Mouse (Mus musculus): ENCODE results near the gene Abcg5.

Gene Abcg5

DNA sequence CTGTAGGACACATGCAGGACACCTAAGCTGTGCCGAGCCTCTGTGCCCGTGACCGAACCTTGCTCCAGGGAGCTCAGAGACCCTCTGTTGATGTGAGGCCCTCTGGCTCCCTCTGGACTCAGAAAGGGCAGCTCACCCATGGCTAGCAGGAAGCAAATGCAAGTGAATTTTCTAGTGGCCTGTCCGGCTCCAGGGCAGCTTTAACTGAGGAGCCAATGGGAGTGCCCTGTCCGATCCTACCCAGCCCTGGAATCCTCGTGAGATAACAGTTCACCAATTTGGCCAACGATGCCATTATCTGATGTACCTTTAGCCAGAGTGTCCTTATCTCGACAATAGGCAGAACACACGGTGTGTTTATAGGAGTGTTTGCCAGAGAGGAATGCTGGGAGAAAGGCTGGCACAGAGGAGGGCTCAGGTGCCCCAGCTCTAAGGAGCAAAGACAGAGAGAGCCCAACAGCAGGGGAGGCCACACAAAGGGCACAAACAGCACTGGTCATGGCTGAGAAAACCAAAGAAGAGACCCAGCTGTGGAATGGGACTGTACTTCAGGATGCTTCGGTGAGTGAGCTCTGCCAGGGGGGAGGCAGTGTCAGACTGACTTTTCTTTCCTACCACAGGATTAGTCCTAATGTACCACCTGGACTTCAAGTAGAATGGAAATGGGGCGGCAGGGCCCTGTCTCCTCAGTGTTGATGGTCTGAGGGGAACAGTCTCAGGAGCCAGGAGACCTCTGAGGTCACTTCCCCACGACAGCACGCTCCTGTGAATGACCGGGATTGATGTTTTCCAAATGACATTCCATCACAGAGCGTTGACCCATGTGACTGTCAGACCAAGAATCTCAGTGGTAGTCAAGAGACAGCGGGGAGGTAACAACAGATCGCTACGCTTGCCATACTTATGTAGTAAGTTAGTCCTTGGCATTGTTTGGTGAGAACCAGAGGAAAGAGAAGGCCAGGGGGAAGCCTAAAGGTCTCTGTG is at the start of gene Abcg5:
Gene Abcg5, minus strand, starts transcription at position 278 of the 984 bp plus-strand sequence.
- TF ChIP-seq GATA4 (IDR thresholded peaks at IDR 0.05; ENCODE audit: insufficient replicate concordance, low read length), result peak; percentile 100

DNA sequence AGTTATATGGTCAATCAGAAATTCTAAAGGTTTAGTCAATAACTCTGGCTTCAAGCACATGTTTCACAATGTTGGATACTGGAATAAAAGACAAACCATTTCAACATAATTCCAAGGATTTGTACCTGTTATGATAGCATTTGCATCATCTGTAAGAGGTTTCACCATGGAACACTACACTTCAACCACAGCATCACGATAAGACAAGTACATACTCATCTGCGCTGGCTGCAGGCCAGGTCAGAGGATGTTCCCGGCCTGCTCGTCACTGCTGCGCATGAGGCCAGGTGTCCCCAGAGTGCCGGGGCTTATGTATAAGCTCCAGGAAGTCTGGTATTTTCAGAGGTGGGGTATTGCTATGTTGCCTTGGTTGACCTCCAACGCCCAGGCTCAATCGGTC is 49.8 kb upstream of the Abcg5 start:
- peak; percentile 83 for TF ChIP-seq GATA4 (IDR thresholded peaks at IDR 0.05; ENCODE audit: insufficient replicate concordance, low read length)

DNA sequence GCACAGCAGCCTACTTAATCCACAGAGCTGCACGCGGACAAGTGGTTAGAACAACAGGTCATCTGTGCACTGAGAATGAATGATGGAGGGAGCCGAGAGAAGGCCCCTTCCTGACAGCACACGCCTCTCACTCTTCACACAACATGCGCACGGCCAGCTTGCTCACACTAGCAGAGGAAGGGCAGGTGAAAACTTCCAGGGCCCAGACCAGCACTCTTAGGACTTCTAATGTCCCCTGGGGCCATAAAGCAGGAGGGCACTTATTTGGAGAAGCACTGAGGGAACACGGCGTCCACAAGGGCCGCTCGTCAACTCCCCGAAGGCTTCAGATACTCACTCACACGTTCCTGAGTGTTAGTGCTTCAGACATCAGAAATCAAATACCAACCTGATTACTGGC is 48.5 kb upstream of the Abcg5 start:
- TF ChIP-seq GATA4 (IDR thresholded peaks at IDR 0.05; ENCODE audit: insufficient replicate concordance, low read length), result no peak

DNA sequence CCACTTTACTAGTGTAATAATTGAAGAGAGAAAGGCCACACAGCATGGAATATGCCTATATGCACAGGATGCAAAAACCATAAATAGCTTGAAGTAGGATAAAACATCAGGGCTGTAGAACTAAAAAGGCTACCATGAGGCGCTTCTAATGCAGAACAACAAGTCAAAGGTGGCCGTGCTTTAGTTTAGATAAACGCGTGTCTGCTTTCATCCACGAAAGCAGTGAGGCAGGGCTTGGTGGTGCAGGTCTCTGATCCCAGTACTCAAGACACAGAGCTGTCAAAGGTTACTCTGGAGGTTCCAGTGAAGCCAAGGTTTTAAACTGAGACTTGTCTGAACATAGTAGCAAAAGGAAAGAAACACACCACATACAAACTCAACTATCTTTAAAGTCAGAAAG is 46.3 kb upstream of the Abcg5 start:
- no peak for TF ChIP-seq GATA4 (IDR thresholded peaks at IDR 0.05; ENCODE audit: insufficient replicate concordance, low read length)

DNA sequence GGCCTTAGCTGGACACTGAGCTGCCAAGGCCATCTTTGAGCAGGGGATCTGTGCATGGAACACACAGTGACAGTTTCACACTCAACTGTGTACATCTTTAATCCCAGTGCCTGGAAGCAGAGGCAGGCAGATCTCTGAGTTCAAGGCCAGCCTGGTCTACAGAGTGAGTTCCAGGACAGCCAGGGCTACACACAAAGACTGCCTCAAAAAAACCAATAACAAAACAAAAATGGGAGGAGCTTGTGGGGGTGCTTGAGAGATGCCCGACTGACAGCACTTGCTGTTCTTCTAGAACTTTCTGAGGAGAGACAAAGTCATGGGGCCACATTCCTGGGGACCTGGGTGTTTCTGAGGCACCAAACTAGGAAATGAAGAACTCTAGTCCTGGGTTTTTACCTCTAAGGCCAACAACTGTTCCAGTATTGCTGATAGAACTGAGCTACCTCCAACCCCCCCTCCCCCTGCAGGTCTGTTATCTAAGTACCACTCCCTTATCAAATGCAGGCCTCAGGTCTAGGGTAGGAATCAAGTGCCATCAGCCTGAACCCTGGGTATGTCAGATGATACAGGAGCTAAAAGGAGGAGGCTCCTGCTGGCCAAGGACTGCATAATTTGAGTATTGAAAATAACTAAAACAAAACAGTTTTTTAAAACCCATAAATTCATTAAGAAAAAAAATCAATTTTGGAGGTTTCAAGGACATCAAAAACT is 45.5 kb upstream of the Abcg5 start:
- TF ChIP-seq GATA4 (IDR thresholded peaks at IDR 0.05; ENCODE audit: insufficient replicate concordance, low read length), result no peak

- no peak for TF ChIP-seq GATA4 (IDR thresholded peaks at IDR 0.05; ENCODE audit: insufficient replicate concordance, low read length)
Observed at GRCm38 (mm10) chr17:84725163-84725562, 42.4 kb upstream of the Abcg5 start.

- no peak for TF ChIP-seq GATA4 (IDR thresholded peaks at IDR 0.05; ENCODE audit: insufficient replicate concordance, low read length)
Observed at GRCm38 (mm10) chr17:84724028-84724427, 41.2 kb upstream of the Abcg5 start.

DNA sequence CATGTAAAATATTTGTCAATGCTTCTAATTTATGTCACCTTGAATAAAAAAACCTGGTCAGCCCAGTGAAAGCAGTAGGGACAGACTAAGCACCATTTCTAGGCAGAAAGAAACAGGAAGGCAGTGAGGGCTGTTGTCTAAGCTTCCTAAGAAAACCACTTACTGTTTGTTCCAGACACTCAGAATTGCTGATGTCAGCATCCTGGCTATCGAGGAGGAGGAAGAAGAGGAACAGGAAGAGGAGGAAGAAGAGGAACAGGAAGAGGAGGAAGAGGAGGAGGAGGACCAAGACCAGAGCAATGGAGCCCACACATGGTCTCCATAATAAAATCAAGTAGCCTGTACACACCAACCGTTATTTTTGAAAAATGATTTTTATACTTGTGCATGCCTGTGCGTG is 36.3 kb upstream of the Abcg5 start:
- TF ChIP-seq GATA4 (IDR thresholded peaks at IDR 0.05; ENCODE audit: insufficient replicate concordance, low read length), result no peak

GRCm38 (mm10) chr17:84717416-84717815 is 34.6 kb upstream of the Abcg5 start:
- TF ChIP-seq GATA4 (IDR thresholded peaks at IDR 0.05; ENCODE audit: insufficient replicate concordance, low read length), result no peak

- TF ChIP-seq GATA4 (IDR thresholded peaks at IDR 0.05; ENCODE audit: insufficient replicate concordance, low read length), result no peak
Observed at GRCm38 (mm10) chr17:84716252-84716872, 33.6 kb upstream of the Abcg5 start.

DNA sequence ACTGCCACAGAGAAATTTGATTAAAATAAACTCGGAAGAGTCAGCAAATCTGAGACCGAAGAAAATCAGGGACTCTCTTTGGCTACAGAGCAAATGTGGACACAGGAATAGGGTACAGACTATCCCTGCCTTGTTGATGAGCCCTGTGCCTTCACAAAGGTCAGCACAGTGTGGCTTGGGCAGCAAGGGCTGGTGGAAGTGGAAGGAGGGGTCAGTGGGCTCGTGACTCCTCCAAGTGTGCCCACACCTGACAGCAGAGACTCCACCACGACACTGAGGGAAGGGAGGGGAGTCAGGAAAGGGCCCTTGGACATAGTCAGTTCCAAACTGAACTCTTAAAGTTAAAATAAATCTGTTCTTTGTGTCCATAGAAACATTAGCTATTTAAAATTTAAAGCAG is 32.1 kb upstream of the Abcg5 start:
- TF ChIP-seq GATA4 (IDR thresholded peaks at IDR 0.05; ENCODE audit: insufficient replicate concordance, low read length), result no peak

DNA sequence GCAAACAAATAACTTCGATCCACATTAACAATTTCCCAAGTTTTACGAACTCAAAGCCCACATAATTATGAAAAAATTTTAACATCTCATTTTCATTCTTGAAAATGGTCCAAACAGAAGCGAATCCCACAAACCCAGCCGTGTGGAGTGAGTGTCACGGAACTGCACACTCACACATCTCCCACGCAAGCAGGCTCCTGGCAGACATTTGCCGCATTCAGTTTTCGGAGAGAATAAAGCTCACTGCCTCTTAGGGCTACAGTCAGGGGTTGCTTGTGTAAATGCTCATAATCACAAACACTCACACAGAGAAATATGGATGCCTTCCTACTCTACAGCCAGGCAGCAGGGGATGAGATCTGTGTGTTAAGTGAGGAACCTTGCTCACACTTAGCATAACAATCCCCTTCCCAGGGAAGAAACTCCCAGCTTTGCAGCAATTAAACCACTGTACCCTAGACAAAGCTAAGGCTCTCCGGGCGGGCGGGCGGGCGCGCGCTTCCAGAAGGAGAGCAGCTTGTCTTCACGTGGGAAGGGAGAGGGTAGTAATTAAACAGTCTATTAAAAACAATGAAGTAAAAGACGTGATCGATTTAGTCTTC is 30.9 kb upstream of the Abcg5 start:
- no peak for TF ChIP-seq GATA4 (IDR thresholded peaks at IDR 0.05; ENCODE audit: insufficient replicate concordance, low read length)

DNA sequence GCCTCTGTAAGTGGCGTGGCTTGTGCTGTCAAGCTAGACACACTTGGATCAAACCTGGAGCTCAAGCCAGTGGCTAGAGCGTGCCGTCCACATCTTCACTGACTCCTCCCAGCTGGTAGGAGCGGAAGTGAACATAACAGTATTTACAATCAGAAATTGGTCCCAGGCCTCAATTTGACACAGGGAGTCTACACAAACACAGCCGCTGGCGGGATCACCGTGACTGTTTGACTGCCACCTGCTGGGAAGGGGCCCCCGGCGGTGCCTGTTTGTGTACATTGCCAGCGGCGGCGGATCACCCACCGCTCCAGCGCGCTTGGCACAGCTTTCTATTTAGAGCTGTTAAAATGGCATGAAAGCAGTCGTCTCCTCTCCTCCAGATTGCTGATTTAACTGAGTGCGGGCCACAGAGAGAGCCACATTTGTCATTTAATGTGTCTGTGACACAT is 26.6 kb upstream of the Abcg5 start:
- no peak for TF ChIP-seq GATA4 (IDR thresholded peaks at IDR 0.05; ENCODE audit: insufficient replicate concordance, low read length)

GRCm38 (mm10) chr17:84708818-84709217 is 26.0 kb upstream of the Abcg5 start:
- TF ChIP-seq GATA4 (IDR thresholded peaks at IDR 0.05; ENCODE audit: insufficient replicate concordance, low read length), result no peak

DNA sequence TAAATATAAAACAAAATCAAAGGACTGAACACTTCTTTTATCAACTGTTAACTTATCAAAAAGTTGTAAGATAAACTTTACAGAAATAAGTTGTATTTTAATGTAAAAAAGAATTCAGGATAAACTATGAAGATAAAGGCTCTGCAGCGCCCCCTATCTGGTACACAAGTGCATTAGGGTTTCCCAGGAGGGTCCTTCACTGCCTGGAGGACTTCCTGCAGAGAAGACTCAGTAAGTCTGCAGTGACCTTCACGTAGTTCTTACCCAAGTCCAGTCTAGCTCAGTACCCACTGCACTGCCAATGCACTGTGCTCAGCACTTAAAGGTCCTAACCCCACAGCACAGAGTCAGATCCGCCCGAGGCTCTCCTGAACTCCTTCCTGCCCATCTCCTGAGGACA is 24.6 kb upstream of the Abcg5 start:
- TF ChIP-seq GATA4 (IDR thresholded peaks at IDR 0.05; ENCODE audit: insufficient replicate concordance, low read length), result no peak

Measured in liver, adult (tissue).